Mouse (Mus musculus) midbrain, postnatal 0 days (tissue): ENCODE results near the gene Cchcr1. TPM values are rescaled to one million over a fixed set of nuclear protein-coding genes. Genes with fewer than 3 reads are reported as not detected.

Experiments used
- ATAC-seq: fragments of 200-750 bp; cut with Nextera tagmentation; 2 replicates; pipeline ENCODE4 v1.8.0; 2017; ENCODE audit warnings: moderate number of reproducible peaks, mild to moderate bottlenecking, moderate TSS enrichment, moderate library complexity; ENCODE audit not compliant: low FRiP score
- DNase-seq: peaks from one replicate; pipeline ENCODE4 v3.0.0-alpha.2; 2015; ENCODE audit warnings: low spot score
- H3K27ac ChIP-seq: fragments of 300-500 bp; sonication (generic); 2 replicates; pipeline ENCODE4 v1.5.1; 2014; ENCODE audit warnings: low read depth, mild to moderate bottlenecking, low read length, mixed read lengths
- H3K27me3 ChIP-seq: fragments of 300-500 bp; sonication (generic); 2 replicates; pipeline ENCODE4 v1.6.1; 2014; ENCODE audit warnings: low read length, control low read depth, mixed read lengths; ENCODE audit not compliant: insufficient read depth
- H3K36me3 ChIP-seq: fragments of 300-500 bp; sonication (generic); 2 replicates; pipeline ENCODE4 v1.6.1; 2014; ENCODE audit warnings: low read length, control low read depth, mixed read lengths; ENCODE audit not compliant: insufficient read depth
- H3K4me1 ChIP-seq: fragments of 300-500 bp; sonication (generic); 2 replicates; pipeline ENCODE4 v1.6.1; 2014; ENCODE audit warnings: mild to moderate bottlenecking, control low read depth, antibody characterized with exemption, low read length, mixed read lengths; ENCODE audit not compliant: insufficient read depth
- H3K4me2 ChIP-seq: fragments of 300-500 bp; sonication (generic); 2 replicates; pipeline ENCODE4 v1.6.1; 2014; ENCODE audit warnings: low read depth, mild to moderate bottlenecking, low read length, mixed read lengths; ENCODE audit not compliant: poor library complexity, severe bottlenecking
- H3K4me3 ChIP-seq: fragments of 300-500 bp; sonication (generic); 2 replicates; pipeline ENCODE4 v1.5.1; 2014; ENCODE audit warnings: low read depth, mild to moderate bottlenecking, low read length, moderate library complexity
- H3K9ac ChIP-seq: fragments of 300-500 bp; sonication (generic); replicated peaks from 2 replicates; pipeline ENCODE4 v1.6.1; 2014; ENCODE audit warnings: mild to moderate bottlenecking, low read length, moderate library complexity, mixed read lengths; ENCODE audit not compliant: poor library complexity, severe bottlenecking
- H3K9me3 ChIP-seq: fragments of 300-500 bp; sonication (generic); 2 replicates; pipeline ENCODE4 v1.6.1; 2016; ENCODE audit warnings: low read length, control low read depth
- CTCF ChIP-seq: IDR thresholded peaks from 2 replicates; pipeline ENCODE4 v1.5.1; 2016; ENCODE audit warnings: antibody characterized with exemption, mild to moderate bottlenecking
- WGBS: fragments of 180-500 bp; shearing (Covaris S2); extraction: QIAGEN DNeasy Blood & Tissue Kit; methylation state at CpG from one replicate; pipeline ENCODE4 v1.1.7; 2014; 5-methylcytosine and 5-hydroxymethylcytosine counted together
- polyA plus RNA-seq: library from polyadenylated mRNA; unstranded; fragments of >200 nt; fragmentation: Nextera tagmentation; extraction: Ambion mirVana; gene quantifications from 2 replicates; pipeline ENCODE4 v1.2.1, GENCODE M21; 2015
- total RNA-seq: library from RNA; depleted of rRNA; stranded (reverse); fragments of >200 nt; gene quantifications from 2 replicates; pipeline ENCODE4 v1.2.3, GENCODE M21; 2014

Gene Cchcr1
- total and polyA plus RNA-seq, 2 experiments from 2014 or later = 1.9 to 4.0 TPM

DNA sequence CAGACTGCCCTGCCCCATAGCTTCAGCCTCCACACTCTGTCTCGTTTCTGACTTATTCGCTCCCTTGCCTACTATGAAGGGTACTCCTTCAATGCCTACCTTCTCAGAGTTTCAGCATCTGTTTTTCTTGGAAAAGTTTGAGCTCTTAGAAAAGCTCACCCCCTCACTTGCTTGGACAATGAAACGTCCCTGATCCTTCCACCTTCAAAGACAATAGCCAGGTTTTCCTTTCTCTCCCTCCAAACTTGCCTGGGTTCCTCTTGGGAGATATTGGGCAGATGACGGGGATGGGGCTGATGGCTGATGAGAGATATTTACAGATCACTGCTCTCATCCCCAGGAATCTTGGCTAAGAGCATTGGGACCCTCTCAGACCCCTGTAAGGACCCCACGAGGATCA, 37.4 kb downstream of the Cchcr1 start:
- WGBS = 81% methylated on average over 5 of the region's 5 CpGs
- DNase-seq = no peak
- ATAC-seq = no peak

GRCm38 (mm10) chr17:35554761-35555397, 38.0 kb downstream of the Cchcr1 start:
- TF ChIP-seq CTCF = no peak
- Histone ChIP-seq H3K4me2 (no peak overlapping the region), H3K4me3 (no peak overlapping the region), H3K9me3 (no peaks in the 10 kb centered on the region), H3K9ac (no peak overlapping the region), H3K36me3 (no peaks in the 10 kb centered on the region), H3K27me3 (no peaks in the 10 kb centered on the region), H3K4me1 (no peaks in the 10 kb centered on the region), H3K27ac (no peak overlapping the region)
- no peak for ATAC-seq
- DNase-seq = no peak
- WGBS = 94% methylated on average over 17 of the region's 18 CpGs

More for the DNA sequence above, 37.4 kb downstream of the Cchcr1 start:
- Histone ChIP-seq H3K4me1 (no peaks in the 10 kb centered on the region), H3K9ac (no peak overlapping the region), H3K4me2 (no peak overlapping the region), H3K36me3 (no peaks in the 10 kb centered on the region), H3K4me3 (no peak overlapping the region), H3K27me3 (no peaks in the 10 kb centered on the region), H3K9me3 (no peaks in the 10 kb centered on the region), H3K27ac (no peak overlapping the region)
- no peak for TF ChIP-seq CTCF

DNA sequence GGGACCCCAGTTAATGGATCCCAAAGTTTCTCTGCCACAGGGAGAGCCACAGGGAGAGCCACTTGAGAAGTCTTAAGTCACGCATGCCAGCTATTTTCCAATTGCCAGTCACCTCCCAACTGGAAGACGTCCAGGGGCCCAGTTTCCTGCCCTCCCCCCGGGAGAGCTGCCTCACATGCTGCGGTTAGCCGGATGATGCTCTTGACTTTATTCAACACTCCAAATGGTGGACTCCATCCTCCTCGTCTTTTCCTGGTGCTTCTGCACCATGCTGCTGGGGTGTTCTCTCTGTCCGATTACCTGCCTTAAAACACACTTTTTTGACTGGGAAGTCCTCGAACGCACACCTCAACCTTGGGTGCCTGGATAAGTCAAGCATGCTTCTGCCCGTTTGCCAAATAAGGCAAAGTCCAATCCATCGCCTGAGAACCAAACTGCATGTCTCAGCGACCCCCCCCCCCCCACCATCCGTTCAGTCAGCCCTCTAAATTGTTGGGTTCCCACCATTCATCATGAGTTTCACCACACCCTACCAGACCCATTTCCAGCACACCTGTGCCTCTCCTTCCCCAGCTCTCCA, 39.4 kb downstream of the Cchcr1 start:
- TF ChIP-seq CTCF = no peak
- no peak for ATAC-seq
- Histone ChIP-seq H3K4me2 (no peak overlapping the region), H3K27ac (no peak overlapping the region), H3K9ac (no peak overlapping the region), H3K4me1 (no peaks in the 10 kb centered on the region), H3K9me3 (no peaks in the 10 kb centered on the region), H3K4me3 (no peak overlapping the region), H3K27me3 (no peaks in the 10 kb centered on the region), H3K36me3 (no peaks in the 10 kb centered on the region)
- DNase-seq = no peak
- WGBS = 88% methylated on average over 13 of the region's 13 CpGs

GRCm38 (mm10) chr17:35556812-35557211, 39.9 kb downstream of the Cchcr1 start:
- Histone ChIP-seq H3K9ac (no peak overlapping the region), H3K9me3 (no peaks in the 10 kb centered on the region), H3K36me3 (no peaks in the 10 kb centered on the region), H3K27ac (no peak overlapping the region), H3K27me3 (no peaks in the 10 kb centered on the region), H3K4me2 (no peak overlapping the region), H3K4me3 (no peak overlapping the region), H3K4me1 (no peaks in the 10 kb centered on the region)
- ATAC-seq = no peak
- peak; percentile 75 for DNase-seq
- TF ChIP-seq CTCF = peak; percentile 83
- WGBS = 24% methylated on average over 5 of the region's 5 CpGs

- Histone ChIP-seq H3K4me2 (no peak overlapping the region), H3K4me3 (no peak overlapping the region), H3K9ac (no peak overlapping the region), H3K9me3 (no peaks in the 10 kb centered on the region), H3K4me1 (no peaks in the 10 kb centered on the region), H3K27me3 (no peaks in the 10 kb centered on the region), H3K27ac (no peak overlapping the region), H3K36me3 (no peaks in the 10 kb centered on the region)
- no peak for DNase-seq
- no peak for ATAC-seq
- 84% methylated on average over 9 of the region's 9 CpGs for WGBS
- TF ChIP-seq CTCF = no peak
Measured at GRCm38 (mm10) chr17:35557351-35557750, 40.5 kb downstream of the Cchcr1 start.

DNA sequence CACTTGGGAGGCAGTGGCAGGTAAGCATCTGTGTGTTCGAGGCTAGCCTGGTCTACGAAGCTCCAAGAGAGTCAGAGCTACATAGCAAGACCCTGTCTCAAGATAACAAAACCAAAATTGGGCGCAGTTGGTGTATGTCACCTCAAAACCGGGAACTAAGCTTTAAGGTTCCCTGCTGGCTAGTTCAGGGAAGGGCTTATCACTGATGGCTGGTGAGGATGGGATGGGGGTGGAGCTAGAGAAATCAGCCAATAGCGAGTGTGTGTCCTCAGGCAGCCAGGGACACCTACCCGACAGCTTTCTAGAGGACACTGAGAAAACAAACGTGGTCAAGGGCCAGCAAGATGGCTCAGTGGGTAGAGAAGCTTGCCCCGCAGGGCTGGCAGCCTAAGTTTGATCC, 41.3 kb downstream of the Cchcr1 start:
- ATAC-seq = no peak
- no peaks in the 10 kb centered on the region for H3K4me1 ChIP-seq
- WGBS = 66% methylated on average over 8 of the region's 8 CpGs
- no peak for TF ChIP-seq CTCF
- H3K27ac ChIP-seq = no peak overlapping the region
- no peaks in the 10 kb centered on the region for H3K27me3 ChIP-seq
- DNase-seq = no peak
- no peak overlapping the region for H3K9ac ChIP-seq
- H3K36me3 ChIP-seq = no peaks in the 10 kb centered on the region
- H3K4me3 ChIP-seq = no peak overlapping the region
- no peaks in the 10 kb centered on the region for H3K9me3 ChIP-seq
- no peak overlapping the region for H3K4me2 ChIP-seq
